Mouse (Mus musculus) heart, postnatal 10 days (tissue): ENCODE measurements around the gene Unc119b. TPM values are rescaled to one million over a fixed set of nuclear protein-coding genes. Genes with fewer than 3 reads are reported as not detected.
"Not testable (repeated sequence)": the region's sequence is repeated elsewhere in the genome, so short reads cannot be mapped to it uniquely, and the experiment has no call there.

Source experiments
- DNase-seq, 2 experiments: peaks; one replicate each; pipeline ENCODE4 v3.0.0; 2021
- intact Hi-C: fragments of 180-260 bp; cut with DNase I; formaldehyde crosslinking; loops from one replicate; pipeline ENCODE4 v1.15.1; 2025
- total RNA-seq, 2 experiments: library from RNA; stranded (reverse); gene quantifications; 2 replicates each; pipeline ENCODE4 v1.2.3; 2021

The Unc119b gene
- total RNA-seq, 2 experiments from 2014 or later = 23.8 TPM

- intact Hi-C loops = no loop called here
- no peak for DNase-seq
Measured at GRCm38 (mm10) chr5:115100473-115100872, 34.3 kb downstream of the Unc119b start.

GRCm38 (mm10) chr5:115099991-115100390 is 34.8 kb downstream of the Unc119b start:
- intact Hi-C loops = no loop called here
- DNase-seq = peak; percentile 16 to 24

- intact Hi-C loops = no loop called here
- DNase-seq = no peak
Measured at GRCm38 (mm10) chr5:115099530-115099929, 35.2 kb downstream of the Unc119b start.

GRCm38 (mm10) chr5:115098195-115098594 is 36.6 kb downstream of the Unc119b start, which contains the start of gene Gm10401:
Gene Gm10401, minus strand, starts transcription at chr5:115098295.
- intact Hi-C loops = no loop called here
- DNase-seq = no peak

GRCm38 (mm10) chr5:115091776-115092175 is 43.0 kb downstream of the Unc119b start:
- intact Hi-C loops = no loop called here
- DNase-seq = no peak

GRCm38 (mm10) chr5:115091015-115091414 is 43.8 kb downstream of the Unc119b start:
- intact Hi-C loops = no loop called here
- no peak for DNase-seq

- DNase-seq = no peak
- intact Hi-C loops = no loop called here
Measured at GRCm38 (mm10) chr5:115089592-115090268, 45.0 kb downstream of the Unc119b start.

GRCm38 (mm10) chr5:115085675-115086074 is 49.1 kb downstream of the Unc119b start:
- intact Hi-C loops = no loop called here
- no peak for DNase-seq

GRCm38 (mm10) chr5:115083492-115083891 is 51.3 kb downstream of the Unc119b start:
- intact Hi-C loops = no loop called here

GRCm38 (mm10) chr5:115081636-115082035 is 53.1 kb downstream of the Unc119b start:
- no peak for DNase-seq
- intact Hi-C loops = no loop called here

More at GRCm38 (mm10) chr5:115083492-115083891, 51.3 kb downstream of the Unc119b start:
- DNase-seq = no peak

- intact Hi-C loops = loop anchor here (1.0 to 5.0 kb wide), 3 partner anchors 44 to 97 kb away; partner anchors contain the start of gene Sppl3
- DNase-seq = peak; percentile 76 to 85
Measured at GRCm38 (mm10) chr5:115076144-115076901, 58.5 kb downstream of the Unc119b start.

- no peak for DNase-seq
- intact Hi-C loops = loop anchor here (5.0 kb wide), 1 partner anchor 42 kb away; no protein-coding TSS in a partner anchor
Measured at GRCm38 (mm10) chr5:115074749-115075148, 60.0 kb downstream of the Unc119b start.

- DNase-seq, intact Hi-C loops: not testable (repeated sequence)
Measured at GRCm38 (mm10) chr5:115073306-115073705, 61.5 kb downstream of the Unc119b start.

Other genes starting within 250 kb of the Unc119b start
- gene Oasl2, start 238.0 kb downstream of the Unc119b start, total RNA-seq = 1 to 10 TPM; 2.2 to 3.7 TPM
- gene Oasl1, start 211.7 kb downstream of the Unc119b start, total RNA-seq = under 1 TPM; 0.40 to 0.50 TPM
- gene 2210016L21Rik, start 192.8 kb downstream of the Unc119b start, total RNA-seq = 10 to 100 TPM; 27.1 to 30.3 TPM
- gene Hnf1a, start 163.9 kb downstream of the Unc119b start, total RNA-seq = not detected
- gene Sppl3, start 123.8 kb downstream of the Unc119b start, total RNA-seq = 10 to 100 TPM; 51.9 to 56.5 TPM
- gene Gm10401, start 36.7 kb downstream of the Unc119b start, total RNA-seq = not detected
- gene Acads, start 15.6 kb downstream of the Unc119b start, total RNA-seq = 100 to 1,000 TPM; 198 to 202 TPM
- gene Mlec, start 23.2 kb upstream of the Unc119b start, total RNA-seq = 10 to 100 TPM; 72.9 to 85.0 TPM
- 1 to 10 TPM; 6.4 to 6.6 TPM for gene Cabp1, start 59.4 kb upstream of the Unc119b start, total RNA-seq
- gene Pop5, start 100.9 kb upstream of the Unc119b start, total RNA-seq = 10 to 100 TPM; 28.9 to 30.8 TPM
- 100 to 1,000 TPM; 296 to 317 TPM for gene Rnf10, start 137.9 kb upstream of the Unc119b start, total RNA-seq
- gene Coq5, start 144.7 kb upstream of the Unc119b start, total RNA-seq = 100 to 1,000 TPM; 131 to 134 TPM
- 100 to 1,000 TPM; 183 to 245 TPM for gene Dynll1, start 166.0 kb upstream of the Unc119b start, total RNA-seq
- gene Srsf9, start 192.2 kb upstream of the Unc119b start, total RNA-seq = 10 to 100 TPM; 35.5 to 39.1 TPM
- 10 to 100 TPM; 16.7 to 18.2 TPM for gene Gatc, start 206.2 kb upstream of the Unc119b start, total RNA-seq
- gene Triap1, start 206.2 kb upstream of the Unc119b start, total RNA-seq = 10 to 100 TPM; 23.2 to 24.3 TPM
- 100 to 1,000 TPM; 464 to 577 TPM for gene Cox6a1, start 214.0 kb upstream of the Unc119b start, total RNA-seq